Mouse (Mus musculus) T-helper 1 cell (primary cell): ENCODE data around the gene Gm49486.

Experiments used
- in situ Hi-C: fragments of 300-600 bp; cut with MboI, MseI; formaldehyde crosslinking; loops from one replicate; pipeline ENCODE4 v1.15.1; 2025; ENCODE audit warnings: high pct_unique_total_duplicates

Gm49486 gene

GRCm38 (mm10) chr15:79270317-79271123 lies 41.3 kb downstream of the Gm49486 start:
- in situ Hi-C loops: no loop called here

- in situ Hi-C loops: no loop called here
Observed at GRCm38 (mm10) chr15:79271124-79271746, 42.0 kb downstream of the Gm49486 start.

GRCm38 (mm10) chr15:79273020-79273419 lies 43.8 kb downstream of the Gm49486 start:
- in situ Hi-C loops: no loop called here

- in situ Hi-C loops: no loop called here
Observed at GRCm38 (mm10) chr15:79277728-79278127, 48.5 kb downstream of the Gm49486 start.

DNA sequence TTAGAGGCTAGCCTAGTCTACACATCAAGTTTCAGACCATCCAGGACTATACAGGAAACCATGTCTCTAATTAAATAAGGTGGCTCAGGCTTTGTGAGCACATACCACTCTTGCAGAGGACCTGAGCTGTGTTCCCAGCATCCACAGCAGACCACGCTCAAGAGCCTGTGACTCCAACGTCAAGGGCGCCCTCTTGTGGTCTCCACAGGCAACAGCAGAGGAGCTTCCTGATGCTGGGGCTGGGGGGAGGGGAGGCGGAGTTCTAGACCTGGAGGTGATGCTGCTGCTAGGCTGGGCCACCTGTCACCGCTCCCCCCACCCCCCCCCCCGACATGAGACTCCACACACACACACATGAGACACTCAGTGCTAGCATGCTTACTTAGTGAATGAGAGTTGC lies 51.0 kb downstream of the Gm49486 start:
- in situ Hi-C loops: no loop called here

DNA sequence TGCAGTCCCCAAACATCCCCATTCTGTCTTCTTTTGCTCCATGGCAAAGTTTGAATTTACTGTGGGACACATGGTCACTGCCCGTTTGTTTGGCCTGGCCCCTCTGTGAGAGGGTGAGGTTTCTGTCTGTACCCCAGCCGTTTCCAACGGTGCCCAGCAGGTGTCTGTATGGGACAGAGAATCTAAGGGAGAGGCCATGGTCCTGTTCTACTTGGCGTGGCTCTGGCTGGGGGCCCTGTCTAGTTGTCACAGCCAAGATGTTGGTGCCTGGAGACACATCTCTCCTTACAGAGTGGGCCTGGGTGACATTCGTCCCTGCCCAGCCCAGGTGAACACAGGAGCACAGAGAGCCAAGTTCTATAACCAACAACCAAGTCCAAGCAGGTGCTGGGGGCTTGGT lies 51.7 kb downstream of the Gm49486 start:
- in situ Hi-C loops: no loop called here

DNA sequence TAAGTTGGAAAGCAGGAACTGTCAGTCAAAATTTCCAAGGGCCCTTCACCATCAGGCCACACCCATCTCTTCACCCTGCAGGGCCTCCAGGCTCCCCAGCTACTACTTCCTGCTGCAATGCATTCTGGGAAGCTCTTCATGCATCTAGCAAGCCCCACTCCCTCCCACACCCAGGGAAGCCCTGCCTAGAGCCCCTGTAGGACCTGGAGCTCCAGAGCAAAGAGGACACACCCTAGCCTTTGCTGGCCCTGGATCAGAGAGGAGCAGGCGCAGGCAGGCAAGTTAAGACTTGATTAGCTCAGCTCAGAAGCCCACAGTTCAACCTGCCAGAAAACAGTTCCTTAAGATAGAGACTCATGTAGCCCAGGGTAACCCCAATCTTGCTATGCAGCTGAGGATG lies 52.2 kb downstream of the Gm49486 start:
- in situ Hi-C loops: no loop called here

- in situ Hi-C loops: no loop called here
Observed at GRCm38 (mm10) chr15:79282434-79282833, 53.2 kb downstream of the Gm49486 start.

DNA sequence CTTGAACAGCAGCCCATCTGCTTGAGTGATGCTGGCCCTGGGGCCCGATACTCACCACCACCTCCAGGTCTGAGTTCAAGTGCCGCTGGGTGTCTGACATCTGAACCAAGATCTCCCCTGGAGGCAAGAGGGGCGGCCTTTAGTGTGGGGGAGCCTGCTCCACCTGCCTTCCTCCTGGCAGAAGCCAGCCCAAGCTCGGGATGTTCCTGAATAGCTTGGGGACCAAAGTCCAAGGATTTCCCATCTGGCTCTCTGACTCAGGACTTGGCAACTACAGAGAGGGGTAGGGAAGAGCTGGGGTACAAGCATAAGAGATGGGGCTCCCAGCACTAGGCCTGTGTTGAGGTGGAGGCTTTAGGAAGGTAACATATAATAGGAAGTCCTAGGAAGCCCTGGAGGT lies 54.2 kb downstream of the Gm49486 start:
- in situ Hi-C loops: no loop called here

DNA sequence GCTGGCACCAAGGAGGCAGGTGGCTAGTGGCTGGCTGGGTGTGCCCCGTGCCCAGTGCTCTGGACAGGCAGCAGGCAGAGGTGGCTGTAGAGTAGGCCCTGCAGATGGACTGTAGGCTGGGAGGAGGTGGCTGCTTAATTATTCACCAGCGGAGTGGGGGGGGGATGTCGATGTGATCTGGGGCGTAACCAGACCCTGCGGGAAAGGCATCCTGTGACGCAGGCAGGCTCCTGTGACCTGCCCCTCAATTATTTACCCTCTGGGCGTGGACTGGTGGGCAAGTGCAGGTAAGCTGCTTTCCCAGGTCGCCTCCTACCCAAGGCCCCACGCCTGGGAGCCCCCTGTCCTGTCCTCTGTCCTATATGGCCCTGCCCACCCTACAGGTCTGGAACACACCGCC lies 56.2 kb downstream of the Gm49486 start, which contains the start of gene Baiap2l2:
TSS of gene Baiap2l2 (minus strand) at position 139 of the 400 bp plus-strand sequence.
- in situ Hi-C loops: no loop called here

GRCm38 (mm10) chr15:79286141-79286540 lies 57.0 kb downstream of the Gm49486 start:
- in situ Hi-C loops: no loop called here

GRCm38 (mm10) chr15:79287091-79287490 lies 57.9 kb downstream of the Gm49486 start:
- in situ Hi-C loops: no loop called here

- in situ Hi-C loops: no loop called here
Observed at GRCm38 (mm10) chr15:79288387-79288786, 59.2 kb downstream of the Gm49486 start.

- in situ Hi-C loops: no loop called here
Observed at GRCm38 (mm10) chr15:79289441-79289840, 60.2 kb downstream of the Gm49486 start.

DNA sequence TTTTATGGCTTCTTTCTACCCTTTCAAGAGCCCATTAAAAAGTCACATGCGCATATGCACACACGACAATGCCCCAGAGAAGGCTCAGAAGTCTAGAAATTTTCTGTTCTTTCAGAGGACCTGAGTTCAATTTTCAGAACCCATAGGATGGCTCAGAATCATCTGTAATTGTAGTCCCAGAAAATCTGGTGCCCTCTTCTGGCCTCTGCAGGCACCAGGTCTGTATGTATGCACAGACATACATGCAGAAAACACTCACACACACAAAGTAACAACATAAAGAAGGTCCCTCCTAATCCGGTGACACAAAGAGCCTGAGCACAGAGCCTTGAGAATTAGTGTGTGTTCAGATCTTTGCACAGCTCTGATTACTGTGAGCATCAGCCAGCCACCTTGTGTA lies 61.1 kb downstream of the Gm49486 start:
- in situ Hi-C loops: no loop called here

DNA sequence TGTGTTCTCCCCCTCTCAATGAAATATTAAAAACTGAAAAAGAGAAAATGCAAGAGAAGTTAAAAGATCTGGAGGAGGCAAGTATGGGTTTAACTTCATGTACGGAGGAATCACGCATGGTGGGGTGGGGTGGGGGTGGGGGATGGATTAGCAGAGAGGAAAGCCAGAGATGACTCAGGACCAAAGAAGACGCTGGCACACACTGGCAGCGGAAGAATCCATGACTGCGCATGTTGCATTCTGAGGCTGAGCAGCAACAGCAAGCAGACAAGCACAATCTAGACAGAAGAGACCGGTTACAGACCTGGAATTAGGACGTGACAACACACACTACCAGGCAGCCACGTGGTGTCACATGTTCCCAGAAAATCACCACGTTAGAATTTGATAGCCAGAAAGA lies 63.6 kb downstream of the Gm49486 start:
- in situ Hi-C loops: no loop called here

GRCm38 (mm10) chr15:79298553-79298952 lies 69.4 kb downstream of the Gm49486 start:
- in situ Hi-C loops: no loop called here

- in situ Hi-C loops: no loop called here
Observed at GRCm38 (mm10) chr15:79299563-79300155, 70.5 kb downstream of the Gm49486 start.

DNA sequence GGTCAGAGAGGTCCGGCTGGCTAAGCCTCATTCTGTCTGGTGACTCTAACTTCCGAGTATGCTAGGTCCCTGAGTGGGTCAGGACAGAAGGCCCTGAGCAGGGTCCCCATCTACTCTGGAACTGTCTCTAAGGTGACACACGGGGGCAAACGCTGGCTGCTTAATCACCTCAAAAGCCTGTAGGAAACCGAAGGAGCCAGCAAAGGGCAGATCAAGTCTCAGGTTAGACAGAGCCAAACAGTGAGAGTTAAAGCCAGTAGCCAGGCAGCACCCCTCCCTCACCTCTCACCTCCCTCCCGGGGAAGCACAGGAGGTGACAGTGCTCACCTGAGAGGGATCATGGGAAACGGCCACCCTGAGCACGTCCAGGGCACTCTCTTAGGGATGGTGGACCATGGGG lies 74.5 kb downstream of the Gm49486 start:
- in situ Hi-C loops: no loop called here

DNA sequence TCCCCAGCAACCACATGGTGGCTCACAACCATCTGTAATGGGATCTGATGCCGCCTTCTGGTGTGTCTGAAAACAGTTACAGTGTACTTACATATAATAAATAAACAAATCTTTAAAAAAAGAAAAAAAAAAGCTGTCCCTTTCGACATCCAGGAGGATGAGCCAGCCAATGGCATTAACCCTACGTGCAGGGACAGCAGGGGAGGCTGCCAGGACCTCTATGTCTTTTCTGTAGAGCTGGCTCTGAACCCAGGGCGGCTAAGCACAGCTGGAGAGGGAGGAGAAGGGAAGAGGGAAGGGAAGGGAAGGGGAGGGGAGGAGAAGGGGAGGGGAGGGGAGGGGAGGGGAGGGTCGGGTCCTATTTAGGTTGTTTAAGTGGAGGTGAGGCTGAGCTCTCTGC lies 75.6 kb downstream of the Gm49486 start:
- in situ Hi-C loops: no loop called here

DNA sequence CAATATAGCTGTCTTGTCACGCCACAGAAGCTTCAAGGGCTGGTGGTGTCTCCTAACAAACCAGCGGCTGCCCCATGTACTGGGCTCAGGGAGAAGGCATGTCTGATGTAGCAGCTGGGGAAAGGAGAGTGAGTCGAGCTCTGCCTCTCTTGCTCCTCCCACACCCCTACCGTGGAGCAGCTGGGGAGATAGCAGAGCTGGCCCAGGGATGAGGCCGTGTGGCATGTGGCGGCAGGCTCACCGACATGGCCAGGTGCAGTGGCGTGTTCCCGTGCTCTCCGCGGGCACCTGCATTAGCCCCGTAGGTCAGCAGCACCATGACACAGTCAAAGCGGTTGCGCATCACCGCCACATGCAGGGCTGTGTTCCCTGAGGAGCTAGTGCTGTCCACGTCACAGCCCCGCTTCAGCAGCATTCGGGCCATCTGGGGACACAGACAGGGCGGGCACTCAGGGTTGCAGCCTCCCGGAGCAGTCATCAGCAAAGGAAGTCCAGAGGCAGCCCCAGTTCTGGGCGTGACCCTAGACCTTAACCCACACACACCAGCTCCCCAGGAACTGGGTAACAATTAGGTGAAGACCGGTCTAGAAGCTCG lies 76.9 kb downstream of the Gm49486 start:
- in situ Hi-C loops: no loop called here
